Mouse (Mus musculus) lung, postnatal 10 days (tissue): ENCODE data around the gene Ern1.
A peak's percentile ranks its signal among the peaks of the same experiment; 100 is the strongest.

ENCODE experiments used
- DNase-seq: peaks from one replicate; pipeline ENCODE4 v3.0.0; 2021

Gene Ern1

GRCm38 (mm10) chr11:106387020-106387419 is 100.6 kb downstream of the Ern1 start:
- DNase-seq, result no peak

- DNase-seq, result no peak
Measured at GRCm38 (mm10) chr11:106386409-106386808, 101.2 kb downstream of the Ern1 start.

GRCm38 (mm10) chr11:106383051-106383790 is 104.4 kb downstream of the Ern1 start:
- no peak for DNase-seq

- DNase-seq, result peak; percentile 66
Measured at GRCm38 (mm10) chr11:106382424-106382823, 105.2 kb downstream of the Ern1 start.

GRCm38 (mm10) chr11:106381883-106382282 is 105.8 kb downstream of the Ern1 start:
- peak; percentile 69 for DNase-seq

DNA sequence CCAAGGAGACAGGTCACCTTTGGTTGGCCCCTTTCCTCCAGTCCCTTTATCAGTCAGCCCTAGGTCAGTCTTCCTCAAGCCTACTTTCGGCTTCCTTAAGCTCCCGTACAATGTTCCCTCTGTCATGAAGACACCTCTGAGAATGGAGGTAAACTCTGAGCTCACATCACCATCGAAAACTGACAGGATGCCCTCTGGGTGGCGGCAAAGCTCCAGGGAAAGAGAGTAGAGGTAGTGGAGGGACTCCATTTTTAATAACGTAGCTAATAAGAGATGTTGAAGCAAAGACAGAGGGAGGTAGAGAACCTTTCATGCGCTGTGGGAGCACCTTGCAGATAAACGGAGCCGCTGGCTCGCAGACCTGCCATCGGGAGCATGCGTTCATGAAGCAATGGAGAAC is 106.6 kb downstream of the Ern1 start:
- no peak for DNase-seq

DNA sequence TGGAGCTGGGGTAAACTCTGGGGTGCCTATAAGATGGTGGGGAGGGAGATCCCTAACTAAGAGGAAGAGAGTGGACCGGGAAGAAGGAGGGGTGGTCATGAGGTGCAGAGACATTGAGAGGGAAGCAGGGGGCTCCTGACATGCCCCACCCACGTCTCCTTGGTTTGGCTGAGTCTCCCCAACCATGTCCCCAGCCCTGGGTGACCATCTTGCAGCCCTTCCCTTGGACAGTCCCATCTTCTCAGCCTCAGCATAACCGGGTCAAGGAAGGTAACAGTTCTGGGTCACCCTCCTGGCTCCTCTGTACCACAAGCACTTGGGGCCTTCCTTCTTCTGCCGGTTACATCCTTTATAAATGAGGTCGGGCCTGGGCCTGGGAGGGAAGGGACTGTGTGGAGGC is 112.7 kb downstream of the Ern1 start:
- DNase-seq, result no peak

DNA sequence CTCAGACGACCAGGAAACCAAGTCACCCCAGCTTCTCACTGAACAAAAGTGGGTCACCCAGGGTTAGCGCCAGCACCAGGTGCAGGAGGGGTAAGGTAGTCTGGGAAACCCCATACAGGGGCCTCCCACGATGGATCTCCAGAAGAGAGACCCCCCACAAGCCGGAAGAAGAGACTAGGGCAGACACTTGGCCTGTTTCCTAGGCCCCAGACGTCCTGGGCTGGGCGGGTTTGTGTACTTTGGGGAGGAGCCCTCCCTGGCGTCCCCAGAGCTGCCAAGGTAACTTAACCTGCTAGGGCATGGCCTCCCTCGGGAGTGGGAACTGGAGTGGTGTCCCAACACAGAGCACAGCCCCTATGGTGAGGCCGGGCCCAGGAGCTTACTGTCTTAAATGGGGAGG is 113.1 kb downstream of the Ern1 start:
- peak; percentile 52 for DNase-seq

- no peak for DNase-seq
Measured at GRCm38 (mm10) chr11:106373998-106374397, 113.7 kb downstream of the Ern1 start.

GRCm38 (mm10) chr11:106366316-106366715 is 121.3 kb downstream of the Ern1 start:
- DNase-seq, result peak; percentile 93

GRCm38 (mm10) chr11:106365366-106365765 is 122.3 kb downstream of the Ern1 start, which contains the start of gene Prr29:
Gene Prr29 (plus strand): TSS chr11:106365472.
- no peak for DNase-seq

- DNase-seq, result peak; percentile 80
Measured at GRCm38 (mm10) chr11:106364712-106365111, 122.9 kb downstream of the Ern1 start.

DNA sequence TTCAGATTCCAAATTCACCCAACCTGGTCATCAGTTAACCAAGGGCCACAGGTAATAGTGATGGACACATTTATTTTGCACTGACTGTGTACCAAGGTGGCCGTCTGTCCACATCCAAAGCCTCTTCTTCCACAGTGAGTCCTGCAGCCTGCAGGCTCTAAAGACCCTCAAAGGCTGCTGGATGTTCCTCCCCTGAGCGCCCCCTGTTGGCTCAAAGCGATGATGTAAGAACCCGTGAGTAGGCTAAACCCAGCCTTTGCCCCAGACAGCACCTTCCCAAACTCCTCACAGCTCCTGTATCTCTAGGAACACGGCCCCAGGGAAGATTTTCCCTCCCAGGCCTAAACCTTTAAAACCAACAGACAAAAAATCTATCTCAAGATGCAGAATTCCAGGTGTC is 128.3 kb downstream of the Ern1 start:
- no peak for DNase-seq

- DNase-seq, result peak; percentile 53
Measured at GRCm38 (mm10) chr11:106355382-106356128, 132.1 kb downstream of the Ern1 start.

GRCm38 (mm10) chr11:106354181-106354580 is 133.5 kb downstream of the Ern1 start:
- no peak for DNase-seq

GRCm38 (mm10) chr11:106353188-106353587 is 134.5 kb downstream of the Ern1 start, which contains the start of gene Scn4a:
Gene Scn4a (minus strand): TSS chr11:106353288.
- no peak for DNase-seq

GRCm38 (mm10) chr11:106351941-106352340 is 135.7 kb downstream of the Ern1 start:
- no peak for DNase-seq

- no peak for DNase-seq
Measured at GRCm38 (mm10) chr11:106351253-106351652, 136.4 kb downstream of the Ern1 start.

DNA sequence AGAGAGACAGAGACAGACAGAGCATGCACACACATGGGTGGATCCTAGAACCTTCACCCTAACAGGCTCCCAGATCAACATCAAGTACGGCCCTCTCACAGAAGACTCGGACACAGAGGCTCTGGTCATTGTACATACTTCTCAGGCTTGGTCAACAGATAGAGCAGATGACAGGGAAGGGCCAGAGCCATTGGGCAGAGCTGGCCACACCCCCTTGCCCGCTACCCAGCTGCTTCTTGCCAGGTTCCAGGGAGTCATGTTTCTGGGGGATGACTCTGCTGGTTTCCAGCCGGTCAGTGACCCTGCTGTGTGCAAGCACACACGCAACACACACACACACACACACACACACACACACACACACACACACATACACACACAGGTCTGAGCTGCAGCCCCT is 136.8 kb downstream of the Ern1 start:
- peak; percentile 50 for DNase-seq

DNA sequence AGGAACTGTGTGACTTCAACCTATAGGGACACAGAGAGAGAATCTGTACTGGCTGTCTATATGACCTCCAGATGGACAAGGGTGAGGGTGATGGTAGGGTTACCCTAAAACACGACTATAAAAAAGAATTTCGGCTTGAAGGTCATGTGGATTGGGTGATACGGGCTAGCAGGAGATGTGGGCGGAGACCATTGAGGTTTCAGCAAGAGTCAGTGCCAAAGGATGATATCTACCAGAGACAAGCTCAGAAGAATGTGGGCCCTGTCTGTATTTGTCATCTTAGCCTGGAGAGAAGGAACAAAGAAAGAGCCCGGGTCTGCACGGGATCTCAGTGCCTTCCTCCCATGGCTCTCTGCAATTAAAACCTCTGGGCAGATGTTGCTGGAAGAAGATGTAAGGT is 137.9 kb downstream of the Ern1 start:
- no peak for DNase-seq

DNA sequence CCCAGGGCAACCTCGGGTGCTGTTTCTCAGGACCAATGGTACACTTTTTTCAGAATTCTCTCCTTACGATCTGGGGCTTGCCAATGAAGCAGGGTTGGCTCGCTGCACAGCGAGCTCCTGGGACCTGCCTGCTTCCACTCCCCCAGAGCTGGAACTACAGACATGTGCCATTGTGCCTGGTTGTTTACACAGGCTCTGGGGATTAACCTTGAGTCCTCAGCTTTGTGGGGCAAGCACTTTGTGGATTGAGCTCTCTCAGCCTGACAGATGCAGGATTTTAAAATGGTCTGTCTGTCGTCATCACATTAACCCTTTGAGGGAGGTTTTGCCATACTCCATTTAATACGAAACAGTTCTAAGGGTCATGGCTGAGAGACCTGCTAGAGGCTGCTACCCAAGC is 142.7 kb downstream of the Ern1 start:
- DNase-seq, result no peak
